Mouse (Mus musculus) ovary, adult 18-20 months (tissue): ENCODE results near the gene Fgd6.

Experiments used
- DNase-seq: peaks from one replicate; pipeline ENCODE4 v3.0.0; 2022; ENCODE audit warnings: low spot score, mixed read lengths

Fgd6 gene

DNA sequence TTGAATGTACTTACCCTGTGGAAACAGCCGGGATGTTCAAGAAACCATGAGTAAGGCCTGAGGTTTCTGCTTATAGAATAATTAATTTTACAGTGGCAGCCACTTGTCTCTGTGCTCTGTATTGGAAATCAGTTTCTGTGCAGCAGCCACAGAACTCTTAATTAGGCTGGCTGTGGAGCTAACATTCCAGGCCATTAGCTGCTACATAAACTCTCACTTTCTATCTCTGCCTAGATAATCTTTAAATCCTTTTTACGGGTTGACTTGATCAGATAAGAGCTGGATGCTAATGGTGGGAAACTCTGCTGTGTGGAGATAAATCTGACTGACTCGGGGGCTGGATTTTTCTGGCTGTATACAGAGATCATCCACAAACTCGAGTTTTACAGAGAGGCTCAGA is 147.4 kb downstream of the Fgd6 start:
- DNase-seq = no peak
